Mouse (Mus musculus): Measurements from ENCODE around the gene Zfp42. TPM values are rescaled to one million over a fixed set of nuclear protein-coding genes. Genes with fewer than 3 reads are reported as not detected.

Gene Zfp42
- polyA plus RNA-seq, 2 experiments = not detected

- 62% methylated on average over 5 of the region's 5 CpGs for WGBS (ENCODE audit: insufficient replicate concordance)
- no peak for TF ChIP-seq CTCF (IDR thresholded peaks at IDR 0.05; ENCODE audit: low read depth)
- no peak for TF ChIP-seq EP300 (IDR thresholded peaks at IDR 0.05; ENCODE audit: low read depth)
- H3K27me3 ChIP-seq (ENCODE audit: control insufficient read depth, insufficient read depth, low read length) = no peaks in the 10 kb centered on the region
- no peaks in the 10 kb centered on the region for H3K4me1 ChIP-seq (replicated peaks; ENCODE audit: control insufficient read depth in 2 of 2, insufficient read depth in 2 of 2, low read length in 1 of 2)
- H3K9ac ChIP-seq (replicated peaks) = no peak overlapping the region
- no peak overlapping the region for H3K27ac ChIP-seq
- no peak for DNase-seq (ENCODE audit: low read depth in 3 of 3, low spot score in 3 of 3)
- H3K4me3 ChIP-seq (ENCODE audit: insufficient read depth in 1 of 2, low read depth in 2 of 2, low read length in 2 of 2) = no peak overlapping the region
- no peak overlapping the region for H3K4me2 ChIP-seq (ENCODE audit: low read depth)
- no peaks in the 10 kb centered on the region for H3K9me3 ChIP-seq (ENCODE audit: control insufficient read depth, low read length)
- no peak for ATAC-seq (ENCODE audit: insufficient read depth)
- H3K36me3 ChIP-seq (replicated peaks; ENCODE audit: control insufficient read depth, insufficient read depth, low read depth) = no peaks in the 10 kb centered on the region
Measured at GRCm38 (mm10) chr8:43289781-43290180, 17.0 kb downstream of the Zfp42 start.

- no peak overlapping the region for H3K4me3 ChIP-seq (ENCODE audit: insufficient read depth in 1 of 2, low read depth in 2 of 2, low read length in 2 of 2)
- no peaks in the 10 kb centered on the region for H3K9me3 ChIP-seq (ENCODE audit: control insufficient read depth, low read length)
- no peak overlapping the region for H3K27ac ChIP-seq
- WGBS (ENCODE audit: insufficient replicate concordance) = 34% methylated on average over 1 of the region's 1 CpGs
- H3K4me1 ChIP-seq (replicated peaks; ENCODE audit: control insufficient read depth in 2 of 2, insufficient read depth in 2 of 2, low read length in 1 of 2) = no peaks in the 10 kb centered on the region
- TF ChIP-seq CTCF (IDR thresholded peaks at IDR 0.05; ENCODE audit: low read depth) = no peak
- TF ChIP-seq EP300 (IDR thresholded peaks at IDR 0.05; ENCODE audit: low read depth) = no peak
- H3K27me3 ChIP-seq (ENCODE audit: control insufficient read depth, insufficient read depth, low read length) = no peaks in the 10 kb centered on the region
- no peaks in the 10 kb centered on the region for H3K36me3 ChIP-seq (replicated peaks; ENCODE audit: control insufficient read depth, insufficient read depth, low read depth)
- ATAC-seq (ENCODE audit: insufficient read depth) (no peak), DNase-seq (ENCODE audit: low read depth in 3 of 3, low spot score in 3 of 3) (no peak)
- H3K9ac ChIP-seq (replicated peaks) = no peak overlapping the region
- H3K4me2 ChIP-seq (ENCODE audit: low read depth) = no peak overlapping the region
Measured at GRCm38 (mm10) chr8:43288840-43289239, 17.9 kb downstream of the Zfp42 start.

GRCm38 (mm10) chr8:43287456-43287855 is 19.3 kb downstream of the Zfp42 start:
- no peak overlapping the region for H3K4me2 ChIP-seq (ENCODE audit: low read depth)
- 83% methylated on average over 6 of the region's 6 CpGs for WGBS (ENCODE audit: insufficient replicate concordance)
- no peaks in the 10 kb centered on the region for H3K4me1 ChIP-seq (replicated peaks; ENCODE audit: control insufficient read depth in 2 of 2, insufficient read depth in 2 of 2, low read length in 1 of 2)
- no peaks in the 10 kb centered on the region for H3K9me3 ChIP-seq (ENCODE audit: control insufficient read depth, low read length)
- no peak overlapping the region for H3K27ac ChIP-seq
- TF ChIP-seq CTCF (IDR thresholded peaks at IDR 0.05; ENCODE audit: low read depth) (no peak), EP300 (IDR thresholded peaks at IDR 0.05; ENCODE audit: low read depth) (no peak)
- no peaks in the 10 kb centered on the region for H3K36me3 ChIP-seq (replicated peaks; ENCODE audit: control insufficient read depth, insufficient read depth, low read depth)
- DNase-seq (ENCODE audit: low read depth in 3 of 3, low spot score in 3 of 3) (no peak), ATAC-seq (ENCODE audit: insufficient read depth) (no peak)
- H3K9ac ChIP-seq (replicated peaks) = no peak overlapping the region
- H3K27me3 ChIP-seq (ENCODE audit: control insufficient read depth, insufficient read depth, low read length) = no peaks in the 10 kb centered on the region
- H3K4me3 ChIP-seq (ENCODE audit: insufficient read depth in 1 of 2, low read depth in 2 of 2, low read length in 2 of 2) = no peak overlapping the region

- Histone ChIP-seq H3K36me3 (replicated peaks; ENCODE audit: control insufficient read depth, insufficient read depth, low read depth) (no peaks in the 10 kb centered on the region), H3K4me3 (ENCODE audit: insufficient read depth in 1 of 2, low read depth in 2 of 2, low read length in 2 of 2) (no peak overlapping the region), H3K27me3 (ENCODE audit: control insufficient read depth, insufficient read depth, low read length) (no peaks in the 10 kb centered on the region), H3K4me2 (ENCODE audit: low read depth) (no peak overlapping the region), H3K4me1 (replicated peaks; ENCODE audit: control insufficient read depth in 2 of 2, insufficient read depth in 2 of 2, low read length in 1 of 2) (no peaks in the 10 kb centered on the region), H3K9me3 (ENCODE audit: control insufficient read depth, low read length) (no peaks in the 10 kb centered on the region), H3K9ac (replicated peaks) (no peak overlapping the region), H3K27ac (no peak overlapping the region)
- WGBS (ENCODE audit: insufficient replicate concordance) = 72% methylated on average over 7 of the region's 7 CpGs
- TF ChIP-seq CTCF (IDR thresholded peaks at IDR 0.05; ENCODE audit: low read depth) (no peak), EP300 (IDR thresholded peaks at IDR 0.05; ENCODE audit: low read depth) (no peak)
- ATAC-seq (ENCODE audit: insufficient read depth) (no peak), DNase-seq (ENCODE audit: low read depth in 3 of 3, low spot score in 3 of 3) (no peak)
Measured at GRCm38 (mm10) chr8:43283231-43283630, 23.5 kb downstream of the Zfp42 start.

- WGBS (ENCODE audit: insufficient replicate concordance) = 57% methylated on average over 4 of the region's 4 CpGs
- ATAC-seq (ENCODE audit: insufficient read depth) (no peak), DNase-seq (ENCODE audit: low read depth in 3 of 3, low spot score in 3 of 3) (no peak)
- no peak overlapping the region for H3K4me2 ChIP-seq (ENCODE audit: low read depth)
- H3K9ac ChIP-seq (replicated peaks) = no peak overlapping the region
- no peak overlapping the region for H3K4me3 ChIP-seq (ENCODE audit: insufficient read depth in 1 of 2, low read depth in 2 of 2, low read length in 2 of 2)
- H3K36me3 ChIP-seq (replicated peaks; ENCODE audit: control insufficient read depth, insufficient read depth, low read depth) = no peaks in the 10 kb centered on the region
- no peaks in the 10 kb centered on the region for H3K9me3 ChIP-seq (ENCODE audit: control insufficient read depth, low read length)
- no peaks in the 10 kb centered on the region for H3K4me1 ChIP-seq (replicated peaks; ENCODE audit: control insufficient read depth in 2 of 2, insufficient read depth in 2 of 2, low read length in 1 of 2)
- TF ChIP-seq CTCF (IDR thresholded peaks at IDR 0.05; ENCODE audit: low read depth) (no peak), EP300 (IDR thresholded peaks at IDR 0.05; ENCODE audit: low read depth) (no peak)
- no peaks in the 10 kb centered on the region for H3K27me3 ChIP-seq (ENCODE audit: control insufficient read depth, insufficient read depth, low read length)
- H3K27ac ChIP-seq = no peak overlapping the region
Measured at GRCm38 (mm10) chr8:43278397-43278796, 28.4 kb downstream of the Zfp42 start.
